Mouse (Mus musculus) lung, adult 2 months (tissue): Measurements from ENCODE around the gene Ebf1.

Experiments used
- CTCF ChIP-seq: fragments of 200-500 bp; IDR thresholded peaks from 2 replicates; pipeline ENCODE4 v1.5.1; 2011; ENCODE audit warnings: mild to moderate bottlenecking, low read length, control low read depth; ENCODE audit not compliant: insufficient read depth
- POLR2A ChIP-seq: fragments of 200-500 bp; IDR thresholded peaks from 2 replicates; pipeline ENCODE4 v1.6.1; 2011; ENCODE audit warnings: low read depth, mild to moderate bottlenecking, control low read depth, low read length, borderline replicate concordance; ENCODE audit errors: extremely low read depth

DNA sequence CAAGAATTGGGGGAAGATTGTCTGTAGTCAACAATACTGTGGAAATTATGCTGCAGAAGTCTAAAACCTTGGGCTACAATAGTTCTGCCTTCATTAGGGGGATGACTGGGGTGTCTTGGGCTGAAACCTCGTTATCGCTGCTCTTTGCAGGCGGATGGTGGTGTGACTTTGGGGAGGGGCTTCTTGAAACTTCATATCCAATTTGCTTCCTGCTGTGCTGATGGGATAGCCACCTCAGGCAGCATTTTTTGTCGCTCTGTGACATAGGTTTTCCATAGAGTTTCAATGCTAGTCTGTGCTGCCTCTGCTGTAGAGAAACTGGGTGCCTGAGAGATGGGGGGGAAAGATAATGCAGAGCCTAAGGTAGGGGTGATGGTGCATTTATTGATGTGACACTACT is 198.9 kb downstream of the Ebf1 start:
- TF ChIP-seq CTCF (no peak), POLR2A (no peak)
